Mouse (Mus musculus) lung, postnatal 0 days (tissue): ENCODE data around the gene Plekhm2.

Experiments
- CTCF ChIP-seq: IDR thresholded peaks from 2 replicates; pipeline ENCODE4 v1.5.1; 2016; ENCODE audit warnings: antibody characterized with exemption, mild to moderate bottlenecking
- EP300 ChIP-seq: IDR thresholded peaks from 2 replicates; pipeline ENCODE4 v1.6.1; 2016; ENCODE audit warnings: antibody characterized with exemption, mild to moderate bottlenecking, control low read depth

GRCm38 (mm10) chr4:141688505-141688904 is 23.8 kb upstream of the Plekhm2 start:
- TF ChIP-seq CTCF (no peak), EP300 (no peak)
